Mouse (Mus musculus) Muller cell, postnatal 12 days (primary cell): ENCODE results near the gene Reg2.
"Not testable (repeated sequence)": the region's sequence is repeated elsewhere in the genome, so short reads cannot be mapped to it uniquely, and the experiment has no call there.

Experiments
- DNase-seq: peaks from one replicate; pipeline ENCODE4 v3.0.0-alpha.2; 2015; ENCODE audit errors: inconsistent ontology term

Reg2 gene

GRCm38 (mm10) chr6:78395323-78395722, at the start of gene Reg2:
Reg2 (plus strand) TSS chr6:78395623.
- not testable (repeated sequence) for DNase-seq

DNA sequence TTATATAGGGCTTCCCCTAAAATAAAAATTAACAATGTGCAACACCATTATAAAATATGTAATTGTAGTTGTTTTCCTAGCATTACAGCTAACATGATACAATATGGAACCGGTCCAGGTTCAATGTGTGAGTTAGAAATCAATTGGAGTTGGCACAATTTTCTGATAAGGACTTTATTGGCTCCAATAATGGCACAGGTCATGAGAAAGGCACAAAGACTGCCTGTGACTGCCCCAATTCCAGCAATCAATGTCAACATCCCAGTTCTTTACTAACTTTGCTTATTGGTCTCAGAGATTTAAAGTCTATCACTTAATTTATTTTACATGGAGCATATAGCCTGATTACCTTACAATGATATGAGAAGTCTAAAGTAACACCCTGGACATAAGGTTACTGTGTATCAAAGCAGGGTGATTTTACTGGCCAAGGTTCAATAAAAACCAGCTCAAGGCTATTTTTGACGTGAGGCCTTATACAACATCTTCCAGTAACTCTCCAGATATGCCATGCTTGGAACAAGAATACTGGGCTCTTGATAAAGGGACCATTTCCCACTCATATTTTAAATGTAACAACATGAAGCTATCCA, 33.4 kb upstream of the Reg2 start:
- DNase-seq: no peak

GRCm38 (mm10) chr6:78370357-78370756, 25.1 kb upstream of the Reg2 start, which contains the start of gene Reg3b:
Reg3b (plus strand) TSS chr6:78370657.
- no peak for DNase-seq

DNA sequence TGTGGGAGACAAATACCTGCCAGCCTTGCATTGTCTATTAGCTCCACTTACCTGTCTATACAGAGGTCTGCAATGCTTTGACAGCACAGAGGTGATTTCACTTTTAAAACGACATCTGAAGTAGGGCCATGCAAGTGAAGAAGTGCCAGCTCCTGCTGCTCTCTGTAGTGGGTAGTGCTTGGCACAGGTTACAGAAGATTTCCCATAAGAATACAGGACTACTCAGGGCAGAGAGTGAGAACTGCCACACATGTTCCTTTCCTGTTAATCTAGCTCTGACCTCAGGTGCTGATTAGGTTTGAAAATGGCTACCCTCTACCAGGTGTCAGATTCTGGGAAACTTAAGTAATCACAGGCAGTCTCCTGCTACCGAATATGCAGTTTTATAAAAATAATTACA, 16.7 kb upstream of the Reg2 start, which contains the start of gene Reg3d:
Reg3d (minus strand) TSS at position 101 of the 400 bp plus-strand sequence.
- DNase-seq: no peak

- DNase-seq: no peak
Measured at GRCm38 (mm10) chr6:78380409-78380808, 15.0 kb upstream of the Reg2 start, which contains the start of gene Reg3a. Reg3a (plus strand) TSS chr6:78380709.

GRCm38 (mm10) chr6:78385609-78386008, 9.8 kb upstream of the Reg2 start:
- DNase-seq: no peak

DNA sequence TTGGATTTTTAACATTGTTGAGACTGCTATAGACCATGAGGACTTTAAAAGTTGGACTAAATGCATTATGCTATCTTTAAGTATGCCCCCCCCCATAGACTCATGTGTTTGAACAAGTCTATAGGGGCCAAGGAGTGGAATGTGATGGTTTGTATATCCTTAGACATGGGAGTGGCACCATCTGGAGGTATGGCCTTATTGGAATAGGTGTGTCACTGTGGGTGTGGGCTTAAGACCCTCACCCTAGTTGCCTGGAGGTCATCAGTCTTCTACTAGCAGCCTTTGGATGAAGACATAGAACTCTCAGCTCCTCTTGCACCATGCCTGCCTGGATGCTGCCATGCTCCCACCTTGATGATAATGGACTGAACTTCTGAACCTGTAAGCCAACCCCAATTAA, 27.0 kb downstream of the Reg2 start, which contains the start of gene Reg1:
Reg1 (plus strand) TSS at position 301 of the 400 bp plus-strand sequence.
- DNase-seq: not testable (repeated sequence)

GRCm38 (mm10) chr6:78425497-78425896, 30.1 kb downstream of the Reg2 start:
- no peak for DNase-seq

- DNase-seq: no peak
Measured at GRCm38 (mm10) chr6:78447202-78447601, 51.8 kb downstream of the Reg2 start.

DNA sequence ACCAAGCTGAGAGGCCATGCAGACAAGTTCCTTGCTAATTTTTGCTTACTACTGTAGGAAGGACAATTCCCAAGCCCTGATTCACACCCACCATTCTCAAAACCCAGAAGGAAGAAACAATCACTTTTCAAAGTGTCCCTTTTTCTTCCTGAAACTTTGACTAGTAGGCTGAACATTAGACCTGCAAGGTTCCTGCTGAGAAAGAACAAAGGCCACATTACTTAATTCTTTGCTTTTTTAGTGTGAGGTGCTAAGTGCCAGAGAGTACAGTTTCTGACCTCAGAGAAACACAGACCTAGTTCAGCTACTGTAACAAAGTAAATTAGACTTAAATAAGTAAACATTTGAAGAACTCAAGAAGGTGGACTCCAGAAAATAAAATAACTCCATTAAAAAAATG, 53.0 kb downstream of the Reg2 start:
- no peak for DNase-seq

DNA sequence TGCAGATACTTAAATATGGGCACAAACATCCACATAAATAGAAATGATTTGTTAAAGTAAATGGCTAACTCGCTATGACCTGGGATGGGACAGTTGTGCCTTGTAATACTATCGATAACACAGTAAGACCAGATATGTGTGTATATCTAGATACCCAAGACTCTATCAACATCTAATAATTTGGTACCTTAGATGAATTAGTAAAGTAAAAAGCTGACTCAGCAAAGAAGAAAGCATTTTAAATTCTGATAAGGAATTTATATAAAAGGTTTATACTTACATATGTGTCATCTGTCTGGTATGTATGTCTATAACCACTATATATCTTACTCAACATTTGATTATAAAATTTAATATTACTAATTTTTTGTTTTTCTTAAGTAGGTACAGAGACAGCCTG, 57.4 kb downstream of the Reg2 start:
- DNase-seq: no peak
